Mouse (Mus musculus) testis, adult 2 months (tissue): Measurements from ENCODE around the gene Trio.

Source experiments
- CTCF ChIP-seq: fragments of 200-500 bp; IDR thresholded peaks from 2 replicates; pipeline ENCODE4 v1.5.1; 2012; ENCODE audit warnings: low read depth, mild to moderate bottlenecking, inconsistent platforms, low read length, moderate library complexity; ENCODE audit not compliant: control insufficient read depth, insufficient read depth, insufficient replicate concordance
- POLR2A ChIP-seq: fragments of 200-500 bp; IDR thresholded peaks from 2 replicates; pipeline ENCODE4 v1.6.1; 2012; ENCODE audit warnings: low read depth, mild to moderate bottlenecking, inconsistent platforms, low read length, moderate library complexity; ENCODE audit not compliant: control insufficient read depth

DNA sequence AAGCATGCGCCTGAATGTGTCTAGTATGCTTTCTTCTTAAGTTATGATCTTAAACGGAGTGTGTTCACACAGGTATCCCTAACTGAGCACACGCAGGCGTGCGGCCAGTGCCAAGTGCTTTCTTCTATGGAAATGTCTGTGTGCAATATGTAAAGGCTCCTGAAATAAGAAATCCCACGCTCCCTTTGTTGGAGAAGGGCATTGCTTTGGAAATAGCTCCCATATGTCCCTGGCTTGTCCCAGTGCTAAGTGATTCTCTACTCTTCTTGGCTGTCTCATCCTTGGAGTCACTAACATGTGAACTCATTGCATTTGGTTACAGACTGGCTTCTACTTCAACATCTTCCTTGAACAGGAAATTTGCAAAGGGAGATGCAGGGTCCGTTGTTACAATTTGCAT, 340.8 kb downstream of the Trio start:
- TF ChIP-seq CTCF (no peak), POLR2A (no peak)
